Mouse (Mus musculus) adrenal gland, postnatal 4 days (tissue): ENCODE measurements around the gene Tmem30b. TPM values are rescaled to one million over a fixed set of nuclear protein-coding genes. Genes with fewer than 3 reads are reported as not detected.
"Not testable (repeated sequence)": the region's sequence is repeated elsewhere in the genome, so short reads cannot be mapped to it uniquely, and the experiment has no call there.

Experiments used
- DNase-seq, 2 experiments: peaks; one replicate each; pipeline ENCODE4 v3.0.0; 2021 to 2022; ENCODE audit warnings: low spot score in 2 of 2, mixed read lengths in 2 of 2
- total RNA-seq, 2 experiments: library from RNA; stranded (reverse); gene quantifications; 2 replicates each; pipeline ENCODE4 v1.2.3; 2021

Gene Tmem30b
- total RNA-seq, 2 experiments from 2014 or later = 2.8 to 3.3 TPM

- DNase-seq = no peak
Measured at GRCm38 (mm10) chr12:73560091-73560490, 13.9 kb upstream of the Tmem30b start.

- no peak for DNase-seq
Measured at GRCm38 (mm10) chr12:73558525-73559195, 12.5 kb upstream of the Tmem30b start.

- DNase-seq = peak in 1 of 2 experiments; percentile 46
Measured at GRCm38 (mm10) chr12:73554155-73554554, 8.0 kb upstream of the Tmem30b start.

GRCm38 (mm10) chr12:73548259-73548658, 2.1 kb upstream of the Tmem30b start:
- no peak for DNase-seq

GRCm38 (mm10) chr12:73547646-73548045, 1.5 kb upstream of the Tmem30b start:
- DNase-seq = no peak

GRCm38 (mm10) chr12:73545672-73546085, 513 bp downstream of the Tmem30b start:
- peak in 1 of 2 experiments; percentile 12 for DNase-seq

- no peak for DNase-seq
Measured at GRCm38 (mm10) chr12:73544736-73545671, 1.2 kb downstream of the Tmem30b start.

GRCm38 (mm10) chr12:73543191-73543590, 3.0 kb downstream of the Tmem30b start:
- DNase-seq = no peak

GRCm38 (mm10) chr12:73540402-73540801, 5.8 kb downstream of the Tmem30b start:
- no peak for DNase-seq

- DNase-seq = no peak
Measured at GRCm38 (mm10) chr12:73539151-73539550, 7.0 kb downstream of the Tmem30b start.

- not testable (repeated sequence) for DNase-seq
Measured at GRCm38 (mm10) chr12:73538139-73538508, 8.1 kb downstream of the Tmem30b start.

- peak in 1 of 2 experiments; percentile 13 for DNase-seq
Measured at GRCm38 (mm10) chr12:73537499-73538138, 8.6 kb downstream of the Tmem30b start.

GRCm38 (mm10) chr12:73534591-73534990, 11.6 kb downstream of the Tmem30b start:
- DNase-seq = peak in 1 of 2 experiments; percentile 19

- DNase-seq = no peak
Measured at GRCm38 (mm10) chr12:73531889-73532479, 14.2 kb downstream of the Tmem30b start.

GRCm38 (mm10) chr12:73529590-73529989, 16.6 kb downstream of the Tmem30b start:
- no peak for DNase-seq

- DNase-seq = no peak
Measured at GRCm38 (mm10) chr12:73529131-73529530, 17.1 kb downstream of the Tmem30b start.

GRCm38 (mm10) chr12:73528142-73528541, 18.1 kb downstream of the Tmem30b start:
- DNase-seq = not testable (repeated sequence)

GRCm38 (mm10) chr12:73525254-73525885, 20.8 kb downstream of the Tmem30b start:
- DNase-seq = no peak

GRCm38 (mm10) chr12:73523066-73523465, 23.1 kb downstream of the Tmem30b start:
- no peak for DNase-seq

GRCm38 (mm10) chr12:73521944-73522343, 24.2 kb downstream of the Tmem30b start:
- DNase-seq = no peak
